Mouse (Mus musculus): ENCODE measurements around the gene Kif23. TPM values are rescaled to one million over a fixed set of nuclear protein-coding genes. Genes with fewer than 3 reads are reported as not detected.
A peak's percentile ranks its signal among the peaks of the same experiment; 100 is the strongest.

The Kif23 gene
- polyA plus RNA-seq (2015; fragmentation: Nextera tagmentation; extraction: Ambion mirVana) = 16.2 and 16.9 TPM in 2 replicates

- H3K4me2 ChIP-seq = peak within 1 kb of the TSS; percentile 96
- under 1% methylated on average over 44 of the region's 44 CpGs for WGBS
- peak within 1 kb of the TSS; percentile 65 for H3K27ac ChIP-seq
- H3K9ac ChIP-seq = peak within 1 kb of the TSS; percentile 39
- H3K4me1 ChIP-seq = peaks cover 12% of the 10 kb centered on the region
- H3K4me3 ChIP-seq = peak within 1 kb of the TSS; percentile 63
- ATAC-seq (replicated peaks) = peak; percentile 94
- no peaks in the 10 kb centered on the region for H3K27me3 ChIP-seq (replicated peaks)
- H3K9me3 ChIP-seq = no peaks in the 10 kb centered on the region
- no peaks in the 10 kb centered on the region for H3K36me3 ChIP-seq (replicated peaks)
Observed at GRCm38 (mm10) chr9:61946623-61947401, at the start of gene Kif23. Gene Kif23 (minus strand): TSS chr9:61946774.

GRCm38 (mm10) chr9:61991158-61991557 is 44.6 kb upstream of the Kif23 start:
- no peaks in the 10 kb centered on the region for H3K4me1 ChIP-seq
- no peak overlapping the region for H3K9ac ChIP-seq
- H3K27ac ChIP-seq = no peak overlapping the region
- H3K4me2 ChIP-seq = no peak overlapping the region
- no peaks in the 10 kb centered on the region for H3K9me3 ChIP-seq
- no peaks in the 10 kb centered on the region for H3K27me3 ChIP-seq (replicated peaks)
- no peak overlapping the region for H3K4me3 ChIP-seq
- H3K36me3 ChIP-seq (replicated peaks) = no peaks in the 10 kb centered on the region
- WGBS = 69% methylated on average over 4 of the region's 4 CpGs
- no peak for ATAC-seq (replicated peaks)

- no peaks in the 10 kb centered on the region for H3K9me3 ChIP-seq
- H3K4me3 ChIP-seq = no peak overlapping the region
- H3K9ac ChIP-seq = no peak overlapping the region
- H3K4me1 ChIP-seq = no peaks in the 10 kb centered on the region
- no peaks in the 10 kb centered on the region for H3K27me3 ChIP-seq (replicated peaks)
- WGBS = 46% methylated on average over 3 of the region's 3 CpGs
- no peaks in the 10 kb centered on the region for H3K36me3 ChIP-seq (replicated peaks)
- H3K27ac ChIP-seq = no peak overlapping the region
- H3K4me2 ChIP-seq = no peak overlapping the region
- no peak for ATAC-seq (replicated peaks)
Observed at GRCm38 (mm10) chr9:61990738-61991137, 44.2 kb upstream of the Kif23 start.

GRCm38 (mm10) chr9:61986055-61986454 is 39.5 kb upstream of the Kif23 start:
- H3K9me3 ChIP-seq = no peaks in the 10 kb centered on the region
- no peak overlapping the region for H3K27ac ChIP-seq
- no peak overlapping the region for H3K9ac ChIP-seq
- no peaks in the 10 kb centered on the region for H3K4me1 ChIP-seq
- no peak overlapping the region for H3K4me3 ChIP-seq
- no peaks in the 10 kb centered on the region for H3K27me3 ChIP-seq (replicated peaks)
- no peaks in the 10 kb centered on the region for H3K36me3 ChIP-seq (replicated peaks)
- H3K4me2 ChIP-seq = no peak overlapping the region
- ATAC-seq (replicated peaks) = no peak
- 88% methylated on average over 7 of the region's 7 CpGs for WGBS

DNA sequence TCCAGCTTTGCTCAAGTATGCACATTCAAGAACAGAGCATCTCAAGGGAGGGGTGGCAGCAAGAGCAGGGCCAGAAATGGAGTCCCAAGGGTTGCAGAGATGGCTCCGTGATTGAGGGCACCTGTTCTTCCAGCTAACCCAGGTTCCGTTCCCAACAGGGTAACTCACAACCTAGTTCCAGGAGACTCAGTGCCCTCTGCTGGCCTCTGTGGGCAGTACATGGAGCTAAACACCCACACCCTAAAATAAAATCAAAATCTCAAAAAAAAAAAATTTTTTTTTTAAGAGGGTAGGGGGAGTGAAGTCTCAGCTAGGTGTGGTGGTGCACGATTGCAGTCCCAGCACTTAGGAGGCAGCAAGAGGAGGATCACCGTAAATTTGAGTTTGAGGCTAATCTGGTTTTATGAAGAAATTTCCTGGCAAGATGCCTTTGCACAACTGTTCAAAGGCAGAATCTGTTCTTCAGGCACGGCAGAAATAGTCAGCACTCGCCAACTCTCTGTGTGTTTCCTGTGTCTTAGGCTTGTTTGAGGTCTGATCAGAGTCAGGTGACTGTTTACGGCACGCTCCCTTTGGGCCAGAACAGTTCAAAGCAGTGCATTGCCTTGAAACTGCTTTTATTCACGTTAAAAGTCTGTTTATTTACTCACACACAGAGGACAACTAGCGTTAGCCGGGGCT is 38.7 kb upstream of the Kif23 start:
- 60% methylated on average over 11 of the region's 11 CpGs for WGBS

GRCm38 (mm10) chr9:61982940-61983620 is 36.5 kb upstream of the Kif23 start:
- H3K27me3 ChIP-seq (replicated peaks) = no peaks in the 10 kb centered on the region
- no peak overlapping the region for H3K4me3 ChIP-seq
- H3K4me1 ChIP-seq = no peaks in the 10 kb centered on the region
- no peak overlapping the region for H3K4me2 ChIP-seq
- no peaks in the 10 kb centered on the region for H3K36me3 ChIP-seq (replicated peaks)
- no peak overlapping the region for H3K27ac ChIP-seq
- no peak for ATAC-seq (replicated peaks)
- 87% methylated on average over 7 of the region's 7 CpGs for WGBS
- no peaks in the 10 kb centered on the region for H3K9me3 ChIP-seq
- H3K9ac ChIP-seq = no peak overlapping the region

More for the DNA sequence above, 38.7 kb upstream of the Kif23 start:
- Histone ChIP-seq H3K4me1 (no peaks in the 10 kb centered on the region), H3K27me3 (replicated peaks) (no peaks in the 10 kb centered on the region), H3K36me3 (replicated peaks) (no peaks in the 10 kb centered on the region), H3K4me3 (no peak overlapping the region), H3K9ac (no peak overlapping the region), H3K4me2 (no peak overlapping the region), H3K27ac (no peak overlapping the region), H3K9me3 (no peaks in the 10 kb centered on the region)
- no peak for ATAC-seq (replicated peaks)

DNA sequence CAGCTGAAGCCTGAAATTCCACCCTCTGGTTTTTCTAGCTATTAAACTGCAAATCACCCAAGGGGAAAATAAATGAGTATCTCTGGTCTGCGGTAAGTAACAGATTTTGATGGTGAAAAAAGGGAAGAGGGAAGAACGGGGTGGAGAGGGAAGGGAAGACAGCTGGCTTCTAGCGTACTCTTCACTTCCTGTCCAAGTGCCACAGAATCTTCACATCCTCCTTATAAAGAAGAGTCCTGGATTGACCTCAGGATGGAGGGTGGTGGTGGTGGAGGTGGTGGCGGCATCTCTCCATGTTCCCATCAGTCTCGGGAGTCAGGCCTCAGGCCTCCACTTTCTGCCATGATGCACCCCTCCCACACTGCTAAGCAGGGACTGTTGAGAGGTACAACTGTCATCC is 35.3 kb upstream of the Kif23 start:
- H3K9ac ChIP-seq = no peak overlapping the region
- no peak overlapping the region for H3K4me3 ChIP-seq
- no peaks in the 10 kb centered on the region for H3K27me3 ChIP-seq (replicated peaks)
- H3K4me1 ChIP-seq = no peaks in the 10 kb centered on the region
- 85% methylated on average over 5 of the region's 5 CpGs for WGBS
- H3K4me2 ChIP-seq = no peak overlapping the region
- no peaks in the 10 kb centered on the region for H3K36me3 ChIP-seq (replicated peaks)
- no peak overlapping the region for H3K27ac ChIP-seq
- H3K9me3 ChIP-seq = no peaks in the 10 kb centered on the region
- no peak for ATAC-seq (replicated peaks)

GRCm38 (mm10) chr9:61979983-61980382 is 33.4 kb upstream of the Kif23 start:
- no peak for ATAC-seq (replicated peaks)
- WGBS = 81% methylated on average over 2 of the region's 2 CpGs

DNA sequence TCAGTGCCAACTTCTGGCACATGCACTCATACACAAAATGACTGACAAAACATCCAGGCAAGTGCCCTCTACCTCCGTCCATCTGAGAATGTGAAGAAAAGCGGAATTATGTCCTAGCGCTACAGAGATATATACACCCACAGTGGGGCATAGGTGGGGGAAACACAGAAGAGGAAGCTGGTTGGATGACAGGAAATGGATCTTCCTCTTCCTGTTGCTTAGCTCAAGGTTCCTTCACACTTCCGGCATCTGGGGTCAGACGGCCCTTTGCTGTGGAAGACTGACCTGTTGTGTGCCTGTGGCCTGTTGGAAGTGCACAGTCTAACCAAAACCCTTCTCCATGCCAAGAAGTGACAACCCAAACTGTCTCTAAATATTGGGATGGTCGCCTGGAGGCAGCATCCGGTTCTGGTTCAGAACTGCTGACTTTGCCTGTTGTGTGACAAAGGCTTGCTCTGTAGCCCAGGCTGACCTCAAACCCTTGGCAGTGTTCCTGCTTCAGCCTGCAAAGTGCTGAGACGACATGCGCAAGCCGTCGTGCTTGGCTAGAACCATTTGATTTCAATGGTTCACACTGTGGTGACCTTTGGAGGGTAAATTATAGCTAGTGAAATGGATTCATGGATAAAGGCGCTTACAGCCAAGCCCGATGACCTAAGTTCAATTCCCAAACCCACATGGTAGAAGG is 30.8 kb upstream of the Kif23 start:
- Histone ChIP-seq H3K4me1 (no peaks in the 10 kb centered on the region), H3K36me3 (replicated peaks) (no peaks in the 10 kb centered on the region), H3K9ac (no peak overlapping the region), H3K4me3 (no peak overlapping the region), H3K27me3 (replicated peaks) (no peaks in the 10 kb centered on the region; the same call in 1 of the 2 replicates), H3K9me3 (no peaks in the 10 kb centered on the region), H3K4me2 (no peak overlapping the region), H3K27ac (no peak overlapping the region)
- WGBS = 89% methylated on average over 13 of the region's 13 CpGs
- no peak for ATAC-seq (replicated peaks)

More at GRCm38 (mm10) chr9:61979983-61980382, 33.4 kb upstream of the Kif23 start:
- no peak overlapping the region for H3K4me2 ChIP-seq
- no peaks in the 10 kb centered on the region for H3K27me3 ChIP-seq (replicated peaks)
- no peaks in the 10 kb centered on the region for H3K9me3 ChIP-seq
- no peak overlapping the region for H3K4me3 ChIP-seq
- H3K27ac ChIP-seq = no peak overlapping the region
- H3K36me3 ChIP-seq (replicated peaks) = no peaks in the 10 kb centered on the region
- H3K4me1 ChIP-seq = no peaks in the 10 kb centered on the region
- H3K9ac ChIP-seq = no peak overlapping the region

GRCm38 (mm10) chr9:61972031-61972430 is 25.5 kb upstream of the Kif23 start:
- H3K27ac ChIP-seq = no peak overlapping the region
- H3K4me2 ChIP-seq = no peak overlapping the region
- no peaks in the 10 kb centered on the region for H3K36me3 ChIP-seq (replicated peaks)
- no peak for ATAC-seq (replicated peaks)
- H3K4me3 ChIP-seq = no peak overlapping the region
- WGBS = 44% methylated on average over 9 of the region's 9 CpGs
- no peaks in the 10 kb centered on the region; the same call in 1 of the 2 replicates for H3K27me3 ChIP-seq (replicated peaks)
- no peaks in the 10 kb centered on the region for H3K9me3 ChIP-seq
- H3K4me1 ChIP-seq = peaks cover 4% of the 10 kb centered on the region
- no peak overlapping the region for H3K9ac ChIP-seq

GRCm38 (mm10) chr9:61971045-61971444 is 24.5 kb upstream of the Kif23 start:
- ATAC-seq (replicated peaks) = no peak
- H3K4me3 ChIP-seq = no peak overlapping the region
- 81% methylated on average over 3 of the region's 3 CpGs for WGBS
- H3K36me3 ChIP-seq (replicated peaks) = no peaks in the 10 kb centered on the region
- no peaks in the 10 kb centered on the region for H3K9me3 ChIP-seq
- H3K4me1 ChIP-seq = peaks cover 4% of the 10 kb centered on the region
- H3K4me2 ChIP-seq = no peak overlapping the region
- no peak overlapping the region for H3K9ac ChIP-seq
- H3K27ac ChIP-seq = no peak overlapping the region
- H3K27me3 ChIP-seq (replicated peaks) = no peaks in the 10 kb centered on the region; the same call in 1 of the 2 replicates

GRCm38 (mm10) chr9:61967357-61967756 is 20.8 kb upstream of the Kif23 start:
- Histone ChIP-seq H3K36me3 (replicated peaks) (no peaks in the 10 kb centered on the region), H3K27ac (no peak overlapping the region), H3K4me3 (no peak overlapping the region), H3K27me3 (replicated peaks) (no peaks in the 10 kb centered on the region), H3K4me1 (peaks cover 4% of the 10 kb centered on the region), H3K9ac (no peak overlapping the region), H3K4me2 (no peak overlapping the region), H3K9me3 (no peaks in the 10 kb centered on the region)
- ATAC-seq (replicated peaks) = no peak
- 51% methylated on average over 10 of the region's 10 CpGs for WGBS
